Mouse (Mus musculus) gastrocnemius, postnatal 25 days (tissue): ENCODE results near the gene Tfcp2l1. TPM values are rescaled to one million over a fixed set of nuclear protein-coding genes. Genes with fewer than 3 reads are reported as not detected.

Experiments used
- total RNA-seq, 2 experiments: library from RNA; stranded (reverse); gene quantifications; 1 replicate in 1 of 2; 2 replicates in 1 of 2; pipeline ENCODE4 v1.2.3; 2021

Gene Tfcp2l1
- total RNA-seq, 2 experiments from 2014 or later, result 0.48 to 1.8 TPM

Other genes starting within 250 kb of the Tfcp2l1 start
- 10 to 100 TPM; 42.9 to 45.4 TPM for gene Clasp1, start 238.9 kb upstream of the Tfcp2l1 start, total RNA-seq